Mouse (Mus musculus): ENCODE results near the gene Tsacc. TPM values are rescaled to one million over a fixed set of nuclear protein-coding genes. Genes with fewer than 3 reads are reported as not detected.
"Not testable (repeated sequence)": the region's sequence is repeated elsewhere in the genome, so short reads cannot be mapped to it uniquely, and the experiment has no call there.

Tsacc gene
- polyA plus RNA-seq, 1 experiment from 2014 or later, result 14.0 TPM

DNA sequence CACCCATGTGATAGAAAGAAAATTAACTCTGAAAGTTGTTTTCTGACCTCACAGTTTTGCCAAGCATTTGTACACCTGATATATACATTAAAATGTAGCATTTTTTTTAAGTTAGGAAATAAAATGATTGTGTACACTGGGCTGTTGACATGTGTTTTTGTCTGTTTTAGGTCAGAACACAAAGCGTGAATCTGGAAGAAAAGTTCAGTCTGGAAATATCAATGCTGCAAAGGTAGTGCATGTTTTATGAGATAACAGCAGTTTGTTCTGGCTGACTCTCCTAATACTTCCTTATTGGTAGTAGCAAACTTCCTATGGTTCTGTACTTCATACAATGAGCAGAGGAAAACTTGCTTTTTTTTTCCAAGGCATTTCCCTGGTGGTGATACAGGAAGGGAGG lies 2.4 kb upstream of the Tsacc start:
- peaks cover 15% of the 10 kb centered on the region for H3K4me1 ChIP-seq
- 92% methylated on average over 1 of the region's 1 CpGs for WGBS
- H3K36me3 ChIP-seq, result peaks cover 61% of the 10 kb centered on the region
- H3K4me3 ChIP-seq, result no peak overlapping the region
- no peaks in the 10 kb centered on the region for H3K9me3 ChIP-seq (replicated peaks)
- no peak overlapping the region for H3K27ac ChIP-seq
- no peaks in the 10 kb centered on the region for H3K27me3 ChIP-seq (ENCODE audit: low read depth, poor library complexity, severe bottlenecking)
- no peak for DNase-seq (ENCODE audit: low spot score)

DNA sequence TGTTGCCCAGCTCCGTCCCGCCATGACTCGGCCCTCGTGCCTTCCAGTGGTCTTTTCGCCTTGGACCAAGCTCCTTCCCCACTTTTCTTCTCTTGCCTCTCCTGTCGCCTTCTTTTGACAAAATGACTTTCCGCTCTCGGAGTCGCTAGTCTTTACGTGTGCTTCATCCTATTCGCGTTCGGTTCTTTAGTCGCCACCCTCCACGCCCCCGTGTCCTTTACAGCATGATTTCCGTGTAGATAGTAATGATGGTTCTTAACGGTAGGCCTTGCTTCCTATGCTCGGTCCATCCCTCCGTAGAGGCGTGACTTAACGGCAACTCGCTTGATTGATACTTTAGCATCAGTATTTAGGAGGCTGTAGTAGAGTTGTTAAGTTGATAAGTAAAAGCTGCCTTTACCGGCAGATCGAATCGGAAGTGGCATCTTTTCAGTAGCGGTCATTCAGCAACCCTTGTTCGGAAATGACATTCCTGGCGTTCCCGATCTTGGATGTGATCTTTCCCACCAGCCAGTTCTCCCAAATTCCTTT lies 587 bp upstream of the Tsacc start:
- peak overlapping the region; percentile 95 for H3K27ac ChIP-seq
- no peaks in the 10 kb centered on the region for H3K9me3 ChIP-seq (replicated peaks)
- peaks cover 15% of the 10 kb centered on the region for H3K4me1 ChIP-seq
- H3K36me3 ChIP-seq, result peaks cover 48% of the 10 kb centered on the region
- no peaks in the 10 kb centered on the region for H3K27me3 ChIP-seq (ENCODE audit: low read depth, poor library complexity, severe bottlenecking)
- H3K4me3 ChIP-seq, result peak overlapping the region; percentile 86
- DNase-seq (ENCODE audit: low spot score), result no peak
- WGBS, result under 1% methylated on average over 30 of the region's 30 CpGs

GRCm38 (mm10) chr3:88296110-88296560 lies 664 bp downstream of the Tsacc start:
- H3K9me3 ChIP-seq (replicated peaks), result no peaks in the 10 kb centered on the region
- H3K36me3 ChIP-seq, result peaks cover 35% of the 10 kb centered on the region
- H3K27me3 ChIP-seq (ENCODE audit: low read depth, poor library complexity, severe bottlenecking), result no peaks in the 10 kb centered on the region
- H3K4me3 ChIP-seq, result peak overlapping the region; percentile 86
- H3K27ac ChIP-seq, result peak overlapping the region; percentile 95
- peaks cover 15% of the 10 kb centered on the region for H3K4me1 ChIP-seq
- peak; percentile 34 for DNase-seq (ENCODE audit: low spot score)
- 1% methylated on average over 12 of the region's 12 CpGs for WGBS

- H3K9me3 ChIP-seq (replicated peaks); DNase-seq (ENCODE audit: low spot score); H3K27me3 ChIP-seq (ENCODE audit: low read depth, poor library complexity, severe bottlenecking): not testable (repeated sequence)
- H3K4me1 ChIP-seq, result peaks cover 15% of the 10 kb centered on the region
- peak overlapping the region; percentile 95 for H3K27ac ChIP-seq
- peak overlapping the region; percentile 86 for H3K4me3 ChIP-seq
- WGBS, result 79% methylated on average over 1 of the region's 1 CpGs
- H3K36me3 ChIP-seq, result peaks cover 27% of the 10 kb centered on the region
These were observed 1.5 kb downstream of the Tsacc start for GRCm38 (mm10) chr3:88295272-88295671.

- DNase-seq (ENCODE audit: low spot score), result peak; percentile 40
- 63% methylated on average over 4 of the region's 4 CpGs for WGBS
- Histone ChIP-seq H3K4me3 (no peak overlapping the region), H3K27ac (no peak overlapping the region), H3K9me3 (replicated peaks) (no peaks in the 10 kb centered on the region), H3K4me1 (peaks cover 5% of the 10 kb centered on the region), H3K27me3 (ENCODE audit: low read depth, poor library complexity, severe bottlenecking) (no peaks in the 10 kb centered on the region), H3K36me3 (peaks cover 9% of the 10 kb centered on the region; the same call in 1 of the 2 replicates)
These were observed 4.8 kb downstream of the Tsacc start for GRCm38 (mm10) chr3:88291970-88292369.

DNA sequence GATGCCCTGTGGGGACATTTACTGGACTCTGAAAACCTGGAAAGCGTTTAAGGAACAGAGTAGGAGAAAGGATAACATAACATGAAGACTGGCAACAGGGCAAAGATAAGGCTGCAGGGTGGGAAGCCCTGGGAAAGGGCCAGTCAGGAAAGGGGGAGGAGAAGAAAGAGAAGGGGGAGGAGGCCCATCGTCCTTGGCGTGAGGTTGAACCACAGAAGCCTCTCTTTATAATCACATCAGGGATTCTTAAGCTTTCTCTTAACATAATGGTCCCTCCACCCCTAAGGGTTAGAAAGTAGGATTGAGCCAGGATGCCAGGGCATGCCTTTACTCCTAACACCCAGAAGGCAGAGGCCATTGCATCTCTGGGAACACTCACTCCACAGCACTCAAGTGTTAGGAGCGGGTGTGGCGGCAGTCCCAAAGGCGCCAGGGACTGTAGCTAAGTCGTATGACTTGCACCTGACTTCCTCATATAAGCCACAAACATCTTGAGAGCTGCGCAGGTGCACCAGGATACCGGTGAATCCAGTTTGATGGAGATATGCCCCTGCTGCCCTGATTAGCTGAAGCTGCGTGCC lies 8.6 kb downstream of the Tsacc start:
- WGBS, result 87% methylated on average over 10 of the region's 10 CpGs
- H3K27me3 ChIP-seq (ENCODE audit: low read depth, poor library complexity, severe bottlenecking); H3K27ac ChIP-seq; H3K4me3 ChIP-seq; DNase-seq (ENCODE audit: low spot score); H3K9me3 ChIP-seq (replicated peaks); H3K4me1 ChIP-seq: not testable (repeated sequence)
- H3K36me3 ChIP-seq, result peaks cover 17% of the 10 kb centered on the region

GRCm38 (mm10) chr3:88287110-88287509 lies 9.7 kb downstream of the Tsacc start, which contains the start of gene Gm38392:
Gm38392 (minus strand) TSS chr3:88287210.
- Histone ChIP-seq H3K4me1 (no peaks in the 10 kb centered on the region), H3K4me3 (no peak within 1 kb of the TSS), H3K36me3 (peaks cover 17% of the 10 kb centered on the region), H3K9me3 (replicated peaks) (no peaks in the 10 kb centered on the region), H3K27me3 (ENCODE audit: low read depth, poor library complexity, severe bottlenecking) (no peaks in the 10 kb centered on the region), H3K27ac (no peak within 1 kb of the TSS)
- no peak for DNase-seq (ENCODE audit: low spot score)
- WGBS, result 93% methylated on average over 4 of the region's 4 CpGs

GRCm38 (mm10) chr3:88285565-88285895 lies 11.3 kb downstream of the Tsacc start:
- H3K4me1 ChIP-seq; H3K9me3 ChIP-seq (replicated peaks); H3K27me3 ChIP-seq (ENCODE audit: low read depth, poor library complexity, severe bottlenecking); H3K4me3 ChIP-seq; DNase-seq (ENCODE audit: low spot score); H3K27ac ChIP-seq: not testable (repeated sequence)
- 58% methylated on average over 2 of the region's 2 CpGs for WGBS
- peaks cover 17% of the 10 kb centered on the region for H3K36me3 ChIP-seq

DNA sequence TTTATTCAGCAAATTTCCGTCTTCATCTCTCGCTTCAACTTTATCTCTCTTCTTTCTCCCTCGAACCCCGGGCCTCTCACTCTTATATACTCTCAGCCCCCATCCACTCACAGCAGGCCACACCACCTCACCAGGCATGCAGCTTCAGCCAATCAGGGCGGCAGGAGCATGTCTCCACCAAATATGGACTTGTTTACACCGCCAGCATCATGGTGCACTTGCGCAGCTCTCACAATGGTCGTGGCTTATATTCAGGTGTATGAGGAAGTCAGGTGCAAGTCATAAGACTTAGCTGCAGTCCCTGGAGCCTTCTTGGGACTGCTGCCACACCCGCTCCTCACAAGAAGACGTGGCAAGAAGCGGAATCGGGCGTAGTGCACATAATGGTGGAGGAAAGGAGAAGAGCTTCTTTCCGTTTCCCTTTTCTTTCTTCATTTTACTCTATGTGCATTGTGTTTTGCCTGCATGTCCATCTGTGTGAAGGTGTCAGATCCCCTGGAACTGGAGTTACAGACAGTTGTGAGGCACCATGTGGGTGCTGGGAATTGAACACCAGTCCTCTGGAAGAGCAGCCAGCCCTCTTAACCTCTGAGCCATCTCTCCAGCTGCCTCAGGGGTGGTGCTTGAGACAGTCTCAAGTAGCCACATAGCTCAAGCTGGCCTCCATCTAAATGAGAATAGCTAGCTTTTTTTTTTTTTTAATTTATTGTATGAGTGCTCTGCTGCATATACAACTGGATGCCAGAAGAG lies 11.8 kb downstream of the Tsacc start:
- WGBS, result 97% methylated on average over 14 of the region's 14 CpGs
- not testable (repeated sequence) for H3K27ac ChIP-seq; H3K4me1 ChIP-seq; H3K27me3 ChIP-seq (ENCODE audit: low read depth, poor library complexity, severe bottlenecking); DNase-seq (ENCODE audit: low spot score); H3K4me3 ChIP-seq; H3K9me3 ChIP-seq (replicated peaks)
- peaks cover 17% of the 10 kb centered on the region for H3K36me3 ChIP-seq

DNA sequence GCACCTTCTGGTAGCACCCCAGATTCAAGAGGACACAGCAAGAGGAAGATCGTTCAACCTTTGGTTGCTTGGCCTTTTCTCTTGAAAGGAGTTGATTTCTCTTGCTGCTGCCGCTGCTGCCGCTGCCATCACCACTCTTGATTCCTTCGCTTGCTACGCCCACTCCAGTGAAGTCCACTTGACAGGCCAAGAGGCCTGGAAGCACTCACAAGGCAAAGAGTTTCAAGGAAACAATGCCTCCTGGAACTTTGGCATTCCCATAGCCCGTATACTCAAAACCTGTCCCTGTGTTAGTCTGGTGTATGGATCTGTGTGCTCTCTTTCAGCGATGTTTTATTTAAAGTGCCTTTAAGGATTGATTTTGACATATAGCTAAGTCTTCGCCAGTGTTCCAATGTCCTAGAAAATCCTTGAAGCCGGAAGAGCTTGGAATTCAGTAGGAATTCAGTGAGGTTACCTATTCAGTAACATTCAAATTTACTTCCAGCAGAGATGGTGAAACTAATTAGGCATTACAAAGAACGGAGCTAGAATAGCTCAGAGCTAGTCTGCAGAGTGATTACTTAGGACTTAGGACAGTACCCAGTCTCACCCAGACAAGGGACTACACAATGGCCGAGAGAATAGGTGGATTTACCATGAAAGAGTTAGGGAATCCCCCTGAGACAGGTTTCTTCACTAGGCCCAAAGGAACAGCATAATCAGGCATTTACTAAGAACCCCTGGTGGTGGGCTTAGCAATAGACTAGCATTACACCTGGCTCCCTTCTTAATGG lies 15.5 kb downstream of the Tsacc start:
- H3K36me3 ChIP-seq; H3K27ac ChIP-seq; DNase-seq (ENCODE audit: low spot score); H3K27me3 ChIP-seq (ENCODE audit: low read depth, poor library complexity, severe bottlenecking); H3K9me3 ChIP-seq (replicated peaks); H3K4me3 ChIP-seq; H3K4me1 ChIP-seq: not testable (repeated sequence)
- WGBS, result 70% methylated on average over 11 of the region's 11 CpGs

DNA sequence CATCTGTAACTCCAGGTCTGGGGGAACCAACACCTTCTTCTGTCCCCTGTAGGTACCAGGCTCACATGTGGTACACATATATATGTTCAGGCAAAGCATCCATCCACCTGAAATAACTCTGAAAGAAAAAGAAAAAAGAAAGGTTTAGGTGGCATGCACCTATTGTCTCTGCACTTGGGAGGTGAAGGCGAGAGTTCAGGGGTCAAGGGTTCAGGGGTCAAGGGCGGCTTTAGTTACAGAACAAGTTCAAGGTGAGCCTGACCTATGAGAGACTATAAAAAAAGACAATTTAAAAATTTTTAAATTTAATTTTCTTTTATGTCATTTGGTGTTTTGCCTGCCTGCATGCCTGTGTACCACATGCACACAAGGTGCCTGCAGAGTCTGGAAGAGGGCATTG lies 16.8 kb downstream of the Tsacc start:
- Histone ChIP-seq H3K27ac (no peak overlapping the region), H3K27me3 (ENCODE audit: low read depth, poor library complexity, severe bottlenecking) (no peaks in the 10 kb centered on the region), H3K4me3 (no peak overlapping the region), H3K9me3 (replicated peaks) (no peaks in the 10 kb centered on the region), H3K36me3 (peaks cover 2% of the 10 kb centered on the region; the same call in 1 of the 2 replicates), H3K4me1 (no peaks in the 10 kb centered on the region)
- DNase-seq (ENCODE audit: low spot score), result no peak
- 83% methylated on average over 2 of the region's 2 CpGs for WGBS

GRCm38 (mm10) chr3:88276529-88277143 lies 20.2 kb downstream of the Tsacc start:
- Histone ChIP-seq H3K9me3 (replicated peaks) (no peaks in the 10 kb centered on the region), H3K4me3 (no peak overlapping the region), H3K27ac (no peak overlapping the region), H3K36me3 (no peaks in the 10 kb centered on the region), H3K4me1 (no peaks in the 10 kb centered on the region), H3K27me3 (ENCODE audit: low read depth, poor library complexity, severe bottlenecking) (no peaks in the 10 kb centered on the region)
- no peak for DNase-seq (ENCODE audit: low spot score)
- WGBS, result 41% methylated on average over 7 of the region's 7 CpGs
